Mouse (Mus musculus) urinary bladder, postnatal 4 days (tissue): ENCODE measurements around the gene Flt3.

ENCODE experiments used
- DNase-seq, 2 experiments: peaks; one replicate each; pipeline ENCODE4 v3.0.0; 2021 to 2022; ENCODE audit warnings: low spot score in 2 of 2

Flt3 gene

GRCm38 (mm10) chr5:147291764-147292505 is 108.4 kb downstream of the Flt3 start:
- no peak for DNase-seq

DNA sequence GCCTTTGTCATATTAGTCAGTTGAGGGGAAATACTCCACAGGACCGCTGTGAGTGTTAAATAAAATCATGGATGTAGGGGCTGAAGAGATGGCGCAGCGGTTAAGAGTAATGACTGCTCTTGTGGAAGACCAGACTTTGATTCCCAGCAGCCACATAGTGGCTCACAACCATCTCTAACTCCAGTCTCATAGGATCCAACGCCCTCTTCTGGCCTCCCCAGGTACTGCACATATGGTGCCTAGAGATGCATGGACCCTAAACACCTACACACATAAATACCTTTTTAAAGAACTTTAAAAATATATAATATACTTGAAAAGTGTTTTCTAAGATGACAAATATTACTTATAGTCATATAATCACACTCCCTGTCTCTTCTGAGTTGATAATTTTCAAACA is 115.9 kb downstream of the Flt3 start:
- DNase-seq, result no peak
